In genomic region chr15:27525233-27526005, GRCm38 (mm10) we compare ENCODE assay signal across 10 mouse cellular contexts. TPM values are rescaled to one million over a fixed set of nuclear protein-coding genes. Genes with fewer than 3 reads are reported as not detected.
A peak's percentile ranks its signal among the peaks of the same experiment; 100 is the strongest.
DNase-seq lines count a peak whose midpoint lies in the region; TF ChIP-seq lines count a peak whose summit lies in the region.
"Had no signal": no experiment of that assay in that cellular context is flagged by ENCODE, and none has a peak within 500 bp of the region (broad histone marks: within the 10 kb centered on the region; RNA-seq: fewer than 3 reads in every experiment).

No protein-coding gene starts in this region.

- peaks cover 78% of the 10 kb centered on the region for H3K79me2 ChIP-seq in myocyte (ENCODE audit: control insufficient read depth, insufficient read depth)

- H3K4me3 ChIP-seq in layer of hippocampus, adult 2 months = no peak overlapping the region
- no peak overlapping the region for H3K4me3 ChIP-seq in myocyte
- H3K4me3 ChIP-seq: neural tube, embryonic 12.5 days had no signal

- H3K27me3 ChIP-seq in myocyte (ENCODE audit: control insufficient read depth, insufficient read depth, insufficient read length) = no peaks in the 10 kb centered on the region
- H3K27me3 ChIP-seq: neural tube, embryonic 12.5 days had no signal

- TF ChIP-seq POLR2A in myocyte (IDR thresholded peaks at IDR 0.05; ENCODE audit: insufficient read length, low read depth) = no peak

- H3K36me3 ChIP-seq in myocyte (ENCODE audit: control insufficient read depth, insufficient read depth) = no peaks in the 10 kb centered on the region
- H3K36me3 ChIP-seq: neural tube, embryonic 12.5 days had no signal

- no peak for TF ChIP-seq CTCF in layer of hippocampus, adult 2 months (conservative IDR thresholded peaks at IDR 0.05)

- H3ac ChIP-seq in myocyte (ENCODE audit: control insufficient read depth, insufficient read length) = no peak overlapping the region

- peak; percentile 36 to 58 for DNase-seq in cerebellum, postnatal 10 days
- no peak for DNase-seq in cerebellum, adult 11-12 months
- DNase-seq in layer of hippocampus, adult 2 months (ENCODE audit: low spot score in 2 of 2) = peak in 1 of 2 experiments; percentile 37
- DNase-seq in layer of hippocampus, adult 18-20 months (ENCODE audit: low spot score in 2 of 2) = no peak
- peak; percentile 42 for DNase-seq in right cerebral cortex, postnatal 4 days
- no peak for DNase-seq in right cerebral cortex, adult 2 months (ENCODE audit: low spot score in 2 of 2)
- no peak for DNase-seq in spleen, adult 18-20 months

- H3K4me2 ChIP-seq in myocyte (ENCODE audit: low read depth) = no peak overlapping the region
- H3K4me2 ChIP-seq: neural tube, embryonic 12.5 days had no signal

- H3K27ac ChIP-seq in layer of hippocampus, adult 2 months = peak overlapping the region; percentile 36
- H3K27ac ChIP-seq: liver, embryonic 14.5 days; neural tube, embryonic 12.5 days had no signal

TF ChIP-seq in myocyte, 11 proteins besides CTCF, POLR2A, EP300 and RAD21:
- TF ChIP-seq MYOG (IDR thresholded peaks at IDR 0.05; ENCODE audit: control insufficient read depth in 1 of 3, insufficient read depth in 1 of 3, insufficient read length in 2 of 3, low read depth in 2 of 3) (peak in 1 of 3 experiments; percentile 29), POLR2AphosphoS2 (IDR thresholded peaks at IDR 0.05; ENCODE audit: insufficient read length, low read depth) (no peak), MYOD1 (IDR thresholded peaks at IDR 0.05; ENCODE audit: control insufficient read depth in 1 of 3, insufficient read length in 2 of 3, low read depth in 2 of 3) (peak in 1 of 3 experiments; percentile 22), CEBPB (IDR thresholded peaks at IDR 0.05; ENCODE audit: insufficient read depth, poor library complexity, severe bottlenecking) (0 out of 2 replicates have a peak, but pooled peaks have one; percentile 2)

RNA-seq across cellular contexts. Expression of gene Ank, which starts 58.9 kb away (rescaled TPM):
- 100 to 1,000 TPM; 160 TPM for total RNA-seq in layer of hippocampus, adult 2 months (2021)
- total RNA-seq in layer of hippocampus, adult 18-20 months (2021) = 100 to 1,000 TPM; 168 to 173 TPM
- 103 TPM for polyA plus RNA-seq in myocyte (2012; fragmentation: generic; extraction: Trizol)

Comparison
In these comparisons a context has a peak if more than half of its experiments do, and no peak if none do; other contexts are left out.
1. DNase-seq: peak in cerebellum, postnatal 10 days (2 of 2) and right cerebral cortex, postnatal 4 days (single experiment); none in cerebellum, adult 11-12 months (single experiment), layer of hippocampus, adult 18-20 months (0 of 2), right cerebral cortex, adult 2 months (0 of 2) and spleen, adult 18-20 months (0 of 2).